Mouse (Mus musculus) kidney, postnatal 4 days (tissue): Measurements from ENCODE around the gene Aars2.

Source experiments
- DNase-seq, 2 experiments: peaks; one replicate each; pipeline ENCODE4 v3.0.0; 2021; ENCODE audit warnings: mixed read lengths in 2 of 2

Gene Aars2

GRCm38 (mm10) chr17:45559732-45560525, 53.3 kb downstream of the Aars2 start:
- no peak for DNase-seq

GRCm38 (mm10) chr17:45563216-45563615, 56.6 kb downstream of the Aars2 start:
- DNase-seq = no peak

GRCm38 (mm10) chr17:45563655-45564530, 57.3 kb downstream of the Aars2 start, which contains the start of gene Slc35b2:
Gene Slc35b2, plus strand, starts transcription at chr17:45563874.
- peak; percentile 96 to 97 for DNase-seq

GRCm38 (mm10) chr17:45564531-45565084, 58.0 kb downstream of the Aars2 start:
- DNase-seq = peak; percentile 30 to 57

GRCm38 (mm10) chr17:45565103-45565502, 58.5 kb downstream of the Aars2 start:
- no peak for DNase-seq

- DNase-seq = no peak
Measured at GRCm38 (mm10) chr17:45566031-45566359, 59.4 kb downstream of the Aars2 start.

- peak in 1 of 2 experiments; percentile 31 for DNase-seq
Measured at GRCm38 (mm10) chr17:45566360-45567161, 59.9 kb downstream of the Aars2 start.

- DNase-seq = no peak
Measured at GRCm38 (mm10) chr17:45567162-45567601, 60.5 kb downstream of the Aars2 start.

- no peak for DNase-seq
Measured at GRCm38 (mm10) chr17:45568990-45569389, 62.3 kb downstream of the Aars2 start.

GRCm38 (mm10) chr17:45569999-45570398, 63.4 kb downstream of the Aars2 start:
- no peak for DNase-seq
